Mouse (Mus musculus) lung, postnatal 0 days (tissue): Measurements from ENCODE around the gene Gm609.

Experiments
- CTCF ChIP-seq: IDR thresholded peaks from 2 replicates; pipeline ENCODE4 v1.5.1; 2016; ENCODE audit warnings: antibody characterized with exemption, mild to moderate bottlenecking
- EP300 ChIP-seq: IDR thresholded peaks from 2 replicates; pipeline ENCODE4 v1.6.1; 2016; ENCODE audit warnings: antibody characterized with exemption, mild to moderate bottlenecking, control low read depth

GRCm38 (mm10) chr16:45427651-45428050 lies 65.1 kb downstream of the Gm609 start:
- no peak for TF ChIP-seq CTCF
- no peak for TF ChIP-seq EP300
